Mouse (Mus musculus) cerebellum, postnatal 25 days (tissue): ENCODE data around the gene Ksr2.
A peak's percentile ranks its signal among the peaks of the same experiment; 100 is the strongest.

Experiments used
- DNase-seq, 2 experiments: peaks; one replicate each; pipeline ENCODE4 v3.0.0; 2021; ENCODE audit warnings: mixed read lengths in 2 of 2

The Ksr2 gene

GRCm38 (mm10) chr5:117810930-117811329 lies 397.1 kb downstream of the Ksr2 start:
- no peak for DNase-seq

- DNase-seq: peak in 1 of 2 experiments; percentile 14
These were observed 405.0 kb downstream of the Ksr2 start for GRCm38 (mm10) chr5:117818800-117819199.

GRCm38 (mm10) chr5:117820445-117820844 lies 406.6 kb downstream of the Ksr2 start:
- no peak for DNase-seq

- DNase-seq: no peak
These were observed 410.0 kb downstream of the Ksr2 start for GRCm38 (mm10) chr5:117823811-117824210.

- DNase-seq: no peak
These were observed 410.7 kb downstream of the Ksr2 start for GRCm38 (mm10) chr5:117824486-117824885.
